Mouse (Mus musculus) kidney, embryonic 14.5 days (tissue): ENCODE results near the gene Slc22a20. TPM values are rescaled to one million over a fixed set of nuclear protein-coding genes. Genes with fewer than 3 reads are reported as not detected.
A peak's percentile ranks its signal among the peaks of the same experiment; 100 is the strongest.

ENCODE experiments used
- ATAC-seq: fragments of 200-750 bp; cut with Nextera tagmentation; 2 replicates; pipeline ENCODE4 v1.8.0; 2017; ENCODE audit warnings: moderate number of reproducible peaks, mild to moderate bottlenecking, moderate TSS enrichment, moderate library complexity; ENCODE audit not compliant: low FRiP score, low TSS enrichment
- H3K27ac ChIP-seq: fragments of 300-500 bp; sonication (generic); 2 replicates; pipeline ENCODE4 v1.5.1; 2014; ENCODE audit warnings: low read depth, mild to moderate bottlenecking, low read length, moderate library complexity, mixed read lengths
- H3K27me3 ChIP-seq: fragments of 300-500 bp; sonication (generic); 2 replicates; pipeline ENCODE4 v1.6.1; 2014; ENCODE audit warnings: mild to moderate bottlenecking, low read length; ENCODE audit not compliant: control insufficient read depth, insufficient read depth
- H3K36me3 ChIP-seq: fragments of 300-500 bp; sonication (generic); 2 replicates; pipeline ENCODE4 v1.6.1; 2014; ENCODE audit warnings: low read length, mixed read lengths; ENCODE audit not compliant: control insufficient read depth, insufficient read depth
- H3K4me1 ChIP-seq: fragments of 300-500 bp; sonication (generic); 2 replicates; pipeline ENCODE4 v1.6.1; 2014; ENCODE audit warnings: low read length, mixed read lengths; ENCODE audit not compliant: control insufficient read depth, insufficient read depth
- H3K4me2 ChIP-seq: fragments of 300-500 bp; sonication (generic); replicated peaks from 2 replicates; pipeline ENCODE4 v1.6.1; 2014; ENCODE audit warnings: low read depth, mild to moderate bottlenecking, low read length
- H3K4me3 ChIP-seq: fragments of 300-500 bp; sonication (generic); 2 replicates; pipeline ENCODE4 v1.5.1; 2014; ENCODE audit warnings: mild to moderate bottlenecking, low read length
- H3K9ac ChIP-seq: fragments of 300-500 bp; sonication (generic); 2 replicates; pipeline ENCODE4 v1.6.1; 2014; ENCODE audit warnings: low read depth, mild to moderate bottlenecking, low read length, moderate library complexity
- H3K9me3 ChIP-seq: fragments of 300-500 bp; sonication (generic); 2 replicates; pipeline ENCODE4 v1.6.1; 2016; ENCODE audit warnings: low read length; ENCODE audit not compliant: control insufficient read depth
- WGBS: fragments of 180-500 bp; shearing (Covaris S2); extraction: QIAGEN DNeasy Blood & Tissue Kit; methylation state at CpG from one replicate; pipeline ENCODE4 v1.1.7; 2014; 5-methylcytosine and 5-hydroxymethylcytosine counted together
- polyA plus RNA-seq: library from polyadenylated mRNA; unstranded; fragments of >200 nt; fragmentation: Nextera tagmentation; extraction: Ambion mirVana; gene quantifications from 2 replicates; pipeline ENCODE4 v1.2.1, GENCODE M21; 2014

The Slc22a20 gene
- polyA plus RNA-seq, 1 experiment from 2014 or later, result not detected

DNA sequence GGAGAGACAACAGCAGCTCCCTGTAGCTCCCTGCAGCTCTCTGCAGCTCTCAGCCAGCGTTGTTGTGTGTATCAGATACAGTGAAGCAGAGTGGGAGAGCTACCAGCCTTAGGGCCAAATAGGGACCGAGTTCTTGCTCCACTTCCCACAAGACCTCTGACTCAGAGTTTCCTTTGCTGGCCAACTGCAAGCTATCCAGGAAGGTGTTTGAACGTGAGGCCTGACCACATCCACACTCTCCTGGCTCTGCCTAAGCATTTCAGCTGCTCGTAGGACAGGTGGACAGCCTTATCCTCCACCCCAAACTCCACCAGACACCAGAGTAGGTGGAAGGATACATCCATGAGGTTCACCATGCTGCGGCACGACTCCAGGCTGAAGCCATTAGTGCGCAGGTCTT, 6.1 kb upstream of the Slc22a20 start:
- Histone ChIP-seq H3K27ac (no peak overlapping the region), H3K4me2 (no peak overlapping the region), H3K4me3 (no peak overlapping the region), H3K27me3 (no peaks in the 10 kb centered on the region), H3K9ac (no peak overlapping the region), H3K9me3 (no peaks in the 10 kb centered on the region), H3K36me3 (no peaks in the 10 kb centered on the region), H3K4me1 (peaks cover 8% of the 10 kb centered on the region)
- ATAC-seq, result no peak
- WGBS, result 81% methylated on average over 7 of the region's 7 CpGs

DNA sequence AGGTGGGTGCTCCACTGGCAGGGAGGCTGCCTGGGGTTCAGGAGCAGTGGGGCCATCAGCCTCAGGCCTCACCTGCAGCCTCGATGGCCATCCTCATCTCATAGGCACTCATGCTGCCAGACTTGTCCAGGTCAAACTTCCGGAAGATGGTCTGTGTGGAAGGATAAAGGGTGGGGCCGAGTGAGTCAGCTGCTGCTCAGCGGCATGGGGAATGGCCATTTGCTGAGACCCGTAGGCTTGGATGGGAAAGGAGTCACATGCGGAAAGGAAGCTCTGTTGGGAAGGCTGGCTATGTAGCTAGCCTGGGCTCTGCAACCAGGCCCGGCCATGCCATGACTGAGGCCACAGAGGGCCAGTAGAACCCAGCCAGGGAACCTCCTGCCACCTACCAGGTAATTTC, 5.5 kb upstream of the Slc22a20 start:
- Histone ChIP-seq H3K9me3 (no peaks in the 10 kb centered on the region), H3K4me2 (no peak overlapping the region), H3K4me3 (no peak overlapping the region), H3K4me1 (peaks cover 8% of the 10 kb centered on the region), H3K27ac (no peak overlapping the region), H3K27me3 (no peaks in the 10 kb centered on the region), H3K36me3 (no peaks in the 10 kb centered on the region), H3K9ac (no peak overlapping the region)
- ATAC-seq, result no peak
- WGBS, result 83% methylated on average over 7 of the region's 7 CpGs

DNA sequence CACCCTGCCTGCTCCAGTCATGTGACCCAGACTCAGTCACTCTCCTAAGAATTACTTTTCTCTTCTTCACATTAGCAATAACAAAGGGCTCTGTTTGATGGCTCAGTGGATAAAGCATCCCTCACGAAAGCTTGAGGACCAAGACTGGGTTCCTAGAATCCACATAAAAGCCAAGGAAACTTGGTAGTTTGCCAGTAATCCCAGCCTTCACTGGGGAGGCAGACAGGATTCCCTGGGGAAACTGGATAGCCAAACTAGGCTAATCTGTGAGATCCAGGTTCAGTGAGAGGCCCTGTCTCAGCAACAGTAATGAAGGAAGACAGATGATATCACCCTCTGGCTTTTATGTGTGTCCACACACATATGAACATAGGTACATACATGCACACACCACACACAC, 5.0 kb upstream of the Slc22a20 start:
- H3K27ac ChIP-seq, result no peak overlapping the region
- no peaks in the 10 kb centered on the region for H3K36me3 ChIP-seq
- no peaks in the 10 kb centered on the region for H3K27me3 ChIP-seq
- no peak for ATAC-seq
- H3K4me1 ChIP-seq, result peaks cover 8% of the 10 kb centered on the region
- H3K9ac ChIP-seq, result no peak overlapping the region
- H3K4me3 ChIP-seq, result no peak overlapping the region
- no peaks in the 10 kb centered on the region for H3K9me3 ChIP-seq
- no peak overlapping the region for H3K4me2 ChIP-seq
- 82% methylated on average over 1 of the region's 1 CpGs for WGBS

DNA sequence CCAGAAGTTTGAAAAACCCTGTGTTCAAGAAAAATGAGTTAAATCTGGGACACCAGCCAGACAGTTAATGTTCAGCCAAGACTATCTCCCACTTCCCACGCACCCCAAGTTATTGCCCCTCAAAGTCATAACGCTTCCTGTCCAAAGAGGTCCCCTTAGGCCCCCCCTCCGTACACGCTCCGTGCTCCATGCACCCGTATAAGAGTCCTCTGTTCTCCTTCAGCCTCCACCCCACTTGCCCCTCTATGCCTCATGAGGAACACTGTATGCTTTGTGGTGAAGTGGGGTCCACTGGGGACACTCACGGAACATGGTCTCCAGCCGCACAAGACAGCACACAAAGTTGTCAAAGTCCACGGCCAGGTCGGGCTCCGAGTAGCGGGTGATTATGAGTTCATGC, 4.1 kb upstream of the Slc22a20 start:
- no peak for ATAC-seq
- Histone ChIP-seq H3K9me3 (no peaks in the 10 kb centered on the region), H3K9ac (no peak overlapping the region)

DNA sequence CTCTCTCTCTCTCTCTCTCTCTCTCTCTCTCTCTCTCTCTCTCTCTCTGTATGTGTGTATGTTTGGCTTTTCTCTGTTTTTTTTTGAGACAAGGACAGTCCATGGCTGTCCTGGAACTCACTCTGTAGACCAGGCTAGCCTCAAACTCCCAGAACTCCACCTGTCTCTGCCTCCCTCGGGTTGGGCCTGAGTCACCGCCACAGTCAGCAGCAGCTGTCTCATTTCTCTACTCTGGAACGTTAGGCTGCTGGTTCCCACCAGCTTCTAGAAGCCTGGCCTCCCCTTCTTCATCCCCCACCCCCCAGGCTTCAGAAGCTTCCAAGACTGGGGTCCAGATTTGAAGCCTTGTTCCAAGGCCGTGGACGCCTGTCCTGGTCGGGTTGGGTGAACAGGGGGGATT, 3.6 kb upstream of the Slc22a20 start:
- H3K27ac ChIP-seq, result no peak overlapping the region
- no peaks in the 10 kb centered on the region for H3K27me3 ChIP-seq
- H3K9me3 ChIP-seq, result no peaks in the 10 kb centered on the region
- WGBS, result 61% methylated on average over 6 of the region's 6 CpGs
- ATAC-seq, result no peak
- no peak overlapping the region for H3K9ac ChIP-seq
- H3K4me3 ChIP-seq, result no peak overlapping the region
- peaks cover 8% of the 10 kb centered on the region for H3K4me1 ChIP-seq
- no peak overlapping the region for H3K4me2 ChIP-seq
- no peaks in the 10 kb centered on the region for H3K36me3 ChIP-seq

More for the DNA sequence above, 4.1 kb upstream of the Slc22a20 start:
- Histone ChIP-seq H3K4me3 (no peak overlapping the region), H3K4me2 (no peak overlapping the region), H3K4me1 (peaks cover 8% of the 10 kb centered on the region), H3K27me3 (no peaks in the 10 kb centered on the region), H3K36me3 (no peaks in the 10 kb centered on the region), H3K27ac (no peak overlapping the region)
- WGBS, result 86% methylated on average over 12 of the region's 12 CpGs

DNA sequence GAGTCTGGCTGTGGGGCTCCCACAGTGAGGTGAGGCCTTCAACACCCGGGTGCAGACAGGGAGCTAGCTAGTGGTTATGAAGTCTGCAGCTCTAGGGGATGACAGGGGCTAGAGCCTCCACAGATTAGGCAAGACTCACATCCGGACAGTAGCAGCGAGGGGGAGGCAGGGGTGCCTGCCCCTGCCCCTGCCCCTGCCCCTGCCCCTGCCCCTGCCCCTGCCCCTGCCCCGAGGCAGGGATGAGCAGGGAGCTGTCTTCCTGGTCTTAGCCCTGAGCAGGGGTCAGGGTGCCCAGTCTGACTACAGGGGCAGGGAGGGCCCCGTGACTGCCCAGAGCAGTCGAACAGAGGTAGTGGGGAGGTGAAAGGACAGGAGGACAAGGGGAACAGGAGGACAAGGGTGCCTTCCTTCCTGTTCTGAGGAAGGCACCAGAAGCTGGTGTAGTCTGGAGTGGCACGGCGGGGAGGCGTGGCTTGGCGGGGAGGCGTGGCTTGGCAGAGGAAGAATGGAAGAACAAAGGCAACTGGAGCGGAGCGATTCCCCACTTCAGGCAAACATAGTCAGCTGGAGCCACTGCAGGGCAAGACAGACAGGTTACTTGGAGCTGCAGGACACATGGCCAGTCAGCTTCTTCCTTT, 3.0 kb upstream of the Slc22a20 start:
- Histone ChIP-seq H3K9me3 (no peaks in the 10 kb centered on the region), H3K36me3 (no peaks in the 10 kb centered on the region), H3K9ac (peak overlapping the region; percentile 50), H3K27ac (0 out of 2 replicates have a peak overlapping the region, but pooled peaks have one; percentile 24), H3K27me3 (no peaks in the 10 kb centered on the region), H3K4me3 (no peak overlapping the region), H3K4me1 (peaks cover 8% of the 10 kb centered on the region), H3K4me2 (peak overlapping the region; percentile 32; the same call in 1 of the 2 replicates)
- ATAC-seq, result peak; percentile 83
- WGBS, result 1% methylated on average over 13 of the region's 13 CpGs

DNA sequence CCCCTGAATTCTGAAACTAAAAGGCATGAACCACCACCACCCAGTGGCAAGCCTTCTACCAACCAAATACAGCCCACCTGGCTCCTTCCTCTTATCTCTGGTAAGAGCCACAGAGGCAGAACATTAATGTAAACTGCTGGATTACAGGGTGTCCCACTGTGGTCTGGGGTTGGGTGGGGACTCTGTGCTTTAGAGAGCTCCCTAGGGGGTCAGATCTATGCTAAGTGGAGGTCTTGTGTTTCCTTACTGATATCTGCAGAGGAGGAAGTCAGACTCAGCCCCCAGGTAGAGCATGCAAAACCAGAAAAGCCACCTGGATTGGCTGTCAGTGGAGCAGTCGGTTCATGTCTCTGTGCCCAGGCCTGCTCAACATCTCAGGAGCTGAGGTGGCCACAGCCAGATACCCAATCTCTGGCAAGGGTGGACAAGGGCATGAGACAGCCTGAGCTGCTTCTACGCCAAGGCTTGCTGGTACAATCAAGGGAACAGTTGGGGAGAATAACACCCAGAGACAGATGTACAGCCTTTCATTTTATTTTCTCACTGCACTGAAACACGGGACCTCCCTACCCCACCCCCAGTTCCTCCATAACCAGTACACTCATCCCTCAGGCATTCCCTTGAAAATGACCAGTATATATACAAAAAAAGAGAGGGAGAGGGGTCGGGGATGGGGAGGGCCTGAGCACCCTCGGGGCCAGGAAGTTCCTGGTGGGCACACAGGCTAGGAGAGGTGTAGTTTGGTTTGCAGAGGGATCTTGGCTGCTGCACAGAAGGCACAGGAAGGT, 2.3 kb upstream of the Slc22a20 start:
- Histone ChIP-seq H3K4me2 (no peak overlapping the region), H3K9ac (peak overlapping the region; percentile 50; the same call in 1 of the 2 replicates)
- 59% methylated on average over 5 of the region's 5 CpGs for WGBS

DNA sequence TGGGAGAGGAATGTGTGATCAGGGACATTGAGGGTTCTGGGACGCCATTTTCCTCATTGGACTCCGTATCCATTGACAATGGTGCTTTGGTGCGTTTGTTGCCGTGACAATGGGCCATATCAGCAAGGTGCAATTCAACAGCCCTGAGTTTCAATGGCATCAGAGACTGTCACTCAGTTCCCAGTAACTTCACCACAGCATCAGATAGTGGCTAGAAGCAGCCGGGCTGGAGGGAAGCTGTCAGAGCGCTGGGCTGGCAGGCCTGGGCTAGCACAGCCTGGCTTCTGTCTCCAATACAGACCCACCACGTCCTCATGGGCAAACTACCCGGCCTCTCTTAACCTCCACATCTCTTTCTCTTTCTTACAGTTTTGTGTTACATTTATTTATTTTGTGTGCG, 5.5 kb downstream of the Slc22a20 start:
- no peaks in the 10 kb centered on the region for H3K9me3 ChIP-seq
- H3K27me3 ChIP-seq, result no peaks in the 10 kb centered on the region
- H3K4me2 ChIP-seq, result no peak overlapping the region
- H3K27ac ChIP-seq, result no peak overlapping the region
- H3K4me3 ChIP-seq, result no peak overlapping the region
- H3K4me1 ChIP-seq, result no peaks in the 10 kb centered on the region
- ATAC-seq, result no peak
- no peaks in the 10 kb centered on the region for H3K36me3 ChIP-seq
- no peak overlapping the region for H3K9ac ChIP-seq
- 77% methylated on average over 9 of the region's 9 CpGs for WGBS

More for the DNA sequence above, 2.3 kb upstream of the Slc22a20 start:
- no peak overlapping the region for H3K4me3 ChIP-seq
- ATAC-seq, result no peak
- H3K4me1 ChIP-seq, result peaks cover 8% of the 10 kb centered on the region
- no peaks in the 10 kb centered on the region for H3K36me3 ChIP-seq
- no peaks in the 10 kb centered on the region for H3K27me3 ChIP-seq
- H3K27ac ChIP-seq, result 0 out of 2 replicates have a peak overlapping the region, but pooled peaks have one; percentile 59
- H3K9me3 ChIP-seq, result no peaks in the 10 kb centered on the region

DNA sequence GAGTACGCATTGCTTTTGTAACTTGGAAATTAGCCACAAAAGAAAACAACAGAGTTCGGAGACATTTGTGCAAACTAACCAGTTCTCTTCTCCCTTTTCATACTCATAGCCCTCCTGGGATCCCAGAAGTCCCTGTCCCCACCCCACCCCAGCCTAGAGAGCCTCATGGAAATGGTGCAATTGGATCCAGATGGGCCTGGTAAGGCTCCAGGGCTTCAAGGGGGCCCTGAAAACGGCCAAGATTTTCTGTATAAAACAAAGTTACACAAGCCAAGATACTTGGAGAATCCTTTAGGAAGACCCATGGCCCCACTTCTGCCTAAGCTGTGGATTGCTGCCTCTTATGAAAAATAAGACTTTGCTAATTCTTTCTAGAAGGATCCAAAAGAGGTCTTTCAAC, 8.2 kb downstream of the Slc22a20 start:
- no peaks in the 10 kb centered on the region for H3K27me3 ChIP-seq
- no peak overlapping the region for H3K9ac ChIP-seq
- 76% methylated on average over 3 of the region's 3 CpGs for WGBS
- no peaks in the 10 kb centered on the region for H3K9me3 ChIP-seq
- H3K4me3 ChIP-seq, result no peak overlapping the region
- no peak overlapping the region for H3K27ac ChIP-seq
- H3K4me1 ChIP-seq, result no peaks in the 10 kb centered on the region
- no peak for ATAC-seq
- no peaks in the 10 kb centered on the region for H3K36me3 ChIP-seq
- H3K4me2 ChIP-seq, result no peak overlapping the region
